ENCODE assay signal across 26 mouse cellular contexts in genomic region chr2:131551701-131552620, GRCm38 (mm10). TPM values are rescaled to one million over a fixed set of nuclear protein-coding genes. Genes with fewer than 3 reads are reported as not detected.
DNase-seq lines count a peak whose midpoint lies in the region; ATAC-seq and TF ChIP-seq lines count a peak whose summit lies in the region.
"Had no signal": no experiment of that assay in that cellular context is flagged by ENCODE, and none has a peak within 500 bp of the region (broad histone marks: within the 10 kb centered on the region; RNA-seq: fewer than 3 reads in every experiment).

No protein-coding gene starts in this region.

- no peak for TF ChIP-seq POLR2A in liver, adult 2 months (IDR thresholded peaks at IDR 0.05; ENCODE audit: extremely low read depth, insufficient read depth, low read length)

- no peaks in the 10 kb centered on the region for H3K27me3 ChIP-seq in liver, adult 2 months (ENCODE audit: control insufficient read depth, insufficient read depth, low read length)
- peaks cover 90% of the 10 kb centered on the region for H3K27me3 ChIP-seq in liver, embryonic 12.5 days (replicated peaks)
- peaks cover 20% of the 10 kb centered on the region for H3K27me3 ChIP-seq in forebrain, postnatal 0 days (ENCODE audit: insufficient read depth, low read length)

- no peak overlapping the region for H3K4me2 ChIP-seq in liver, embryonic 12.5 days
- no peak overlapping the region for H3K4me2 ChIP-seq in forebrain, postnatal 0 days (ENCODE audit: low read depth)
- H3K4me2 ChIP-seq: embryonic facial prominence, embryonic 12.5 days; forebrain, embryonic 12.5 days; heart, embryonic 15.5 days; liver, embryonic 15.5 days; lung, embryonic 15.5 days had no signal

- no peak overlapping the region for H3K27ac ChIP-seq in liver, adult 2 months (replicated peaks; ENCODE audit: insufficient read depth, low read depth, low read length)
- H3K27ac ChIP-seq in liver, embryonic 12.5 days: no peak overlapping the region
- no peak overlapping the region for H3K27ac ChIP-seq in forebrain, postnatal 0 days (ENCODE audit: low read depth, low read length)
- H3K27ac ChIP-seq: embryonic facial prominence, embryonic 12.5 days; forebrain, embryonic 12.5 days; heart, embryonic 15.5 days; layer of hippocampus, adult 2 months; liver, embryonic 15.5 days; lung, embryonic 15.5 days had no signal

- H3K9me3 ChIP-seq in liver, embryonic 12.5 days (replicated peaks): no peaks in the 10 kb centered on the region
- H3K9me3 ChIP-seq in forebrain, postnatal 0 days (ENCODE audit: low read length): no peaks in the 10 kb centered on the region
- H3K9me3 ChIP-seq: embryonic facial prominence, embryonic 12.5 days; forebrain, embryonic 12.5 days; heart, embryonic 15.5 days; liver, embryonic 15.5 days; lung, embryonic 15.5 days had no signal

- DNase-seq in heart, adult 11 months: peak; percentile 93
- DNase-seq in heart, postnatal 25 days (ENCODE audit: low spot score): no peak
- peak; percentile 56 for DNase-seq in liver, adult 2 months (ENCODE audit: extremely low read depth, low read depth, low spot score)
- peak; percentile 41 for DNase-seq in adrenal gland, postnatal 25 days
- DNase-seq in frontal cortex, adult 2 months (ENCODE audit: extremely low spot score in 1 of 2, low spot score in 1 of 2): no peak
- DNase-seq in forebrain, postnatal 0 days: no peak
- DNase-seq: B cell, adult 2 months; gastrocnemius, postnatal 36 days; kidney, postnatal 25 days; layer of hippocampus, postnatal 36 days; lung, postnatal 36 days; midbrain, embryonic 14.5 days; right cerebral cortex, postnatal 14 days had no signal

- no peaks in the 10 kb centered on the region for H3K79me2 ChIP-seq in liver, adult 2 months (ENCODE audit: control insufficient read depth, insufficient read depth, low read length)

- WGBS in liver, adult 2 months: 36% methylated on average over 7 of the region's 7 CpGs
- WGBS in liver, embryonic 12.5 days (ENCODE audit: insufficient replicate concordance): 43% methylated on average over 7 of the region's 7 CpGs
- 55% methylated on average over 7 of the region's 7 CpGs for WGBS in forebrain, postnatal 0 days

- no peak overlapping the region for H3K9ac ChIP-seq in liver, adult 2 months (ENCODE audit: low read depth, low read length)
- H3K9ac ChIP-seq in liver, embryonic 12.5 days: no peak overlapping the region
- no peak overlapping the region for H3K9ac ChIP-seq in forebrain, postnatal 0 days
- H3K9ac ChIP-seq: embryonic facial prominence, embryonic 12.5 days; forebrain, embryonic 12.5 days; heart, embryonic 15.5 days; liver, embryonic 15.5 days; lung, embryonic 15.5 days had no signal

- no peak for TF ChIP-seq CTCF in liver, adult 2 months (IDR thresholded peaks at IDR 0.05; ENCODE audit: low read depth, low read length)
- TF ChIP-seq CTCF in forebrain, postnatal 0 days (IDR thresholded peaks at IDR 0.05; ENCODE audit: low read depth): no peak

- no peak overlapping the region for H3K4me3 ChIP-seq in liver, adult 2 months (ENCODE audit: insufficient read depth, low read depth, low read length)
- no peak overlapping the region for H3K4me3 ChIP-seq in liver, embryonic 12.5 days
- H3K4me3 ChIP-seq in forebrain, postnatal 0 days (ENCODE audit: low read depth, low read length): no peak overlapping the region
- H3K4me3 ChIP-seq: embryonic facial prominence, embryonic 12.5 days; forebrain, embryonic 12.5 days; heart, embryonic 15.5 days; layer of hippocampus, adult 2 months; liver, embryonic 15.5 days; lung, embryonic 15.5 days had no signal

- H3K4me1 ChIP-seq in liver, adult 2 months (ENCODE audit: control insufficient read depth, insufficient read depth, low read length): no peaks in the 10 kb centered on the region; the same call in 1 of the 2 replicates
- no peaks in the 10 kb centered on the region for H3K4me1 ChIP-seq in liver, embryonic 12.5 days
- H3K4me1 ChIP-seq in forebrain, postnatal 0 days (ENCODE audit: insufficient read depth): no peaks in the 10 kb centered on the region
- H3K4me1 ChIP-seq: embryonic facial prominence, embryonic 12.5 days; forebrain, embryonic 12.5 days; liver, embryonic 15.5 days; lung, embryonic 15.5 days had no signal

- intact Hi-C loops in heart, postnatal 25 days (cut with DNase I): no loop called here

- H3K36me3 ChIP-seq in liver, adult 2 months (ENCODE audit: control insufficient read depth, insufficient read depth, low read length): no peaks in the 10 kb centered on the region
- no peaks in the 10 kb centered on the region for H3K36me3 ChIP-seq in liver, embryonic 12.5 days
- no peaks in the 10 kb centered on the region for H3K36me3 ChIP-seq in forebrain, postnatal 0 days (ENCODE audit: insufficient read depth)
- H3K36me3 ChIP-seq: embryonic facial prominence, embryonic 12.5 days; forebrain, embryonic 12.5 days; heart, embryonic 15.5 days; liver, embryonic 15.5 days; lung, embryonic 15.5 days had no signal

- ATAC-seq in liver, embryonic 12.5 days: no peak
- ATAC-seq in megakaryocyte progenitor cell, adult 5-6 weeks (replicated peaks; ENCODE audit: poor library complexity): peak; percentile 79
- ATAC-seq in forebrain, postnatal 0 days: no peak
- ATAC-seq: activated CD4-positive, CD25-positive, alpha-beta regulatory T cell, adult 4 months; intestine, postnatal 0 days had no signal

RNA-seq across cellular contexts. Expression of gene Adra1d, which starts 10.1 kb away (rescaled TPM):
- 1 to 10 TPM; 4.2 to 5.2 TPM for total RNA-seq in heart, postnatal 25 days (2021)
- total RNA-seq in liver, adult 2 months (2014; rRNA removed): not detected in 2 replicates
- polyA plus RNA-seq in liver, adult 2 months (2012; rRNA removed): 0.17 and 0.22 TPM in 2 replicates
- polyA plus RNA-seq in liver, embryonic 12.5 days (2016; fragmentation: Nextera tagmentation; extraction: Ambion mirVana): 1.3 and 1.4 TPM in 2 replicates
- total RNA-seq in adrenal gland, postnatal 25 days (2021): 19.2 and 36.8 TPM in 2 replicates
- not detected in 2 replicates for total RNA-seq in megakaryocyte progenitor cell, adult 5-6 weeks (2015)
- total RNA-seq in megakaryocyte progenitor cell, adult 5-6 weeks (2017): not detected in 2 replicates
- polyA plus RNA-seq in frontal cortex, adult 2 months (2012; rRNA removed): 18.6 and 25.7 TPM in 2 replicates
- total RNA-seq in forebrain, postnatal 0 days (2014; rRNA removed): 0.10 and 0.38 TPM in 2 replicates
- polyA plus RNA-seq in forebrain, postnatal 0 days (2015; fragmentation: Nextera tagmentation; extraction: Ambion mirVana): 0.26 and 0.67 TPM in 2 replicates
- total RNA-seq: hematopoietic stem cell, adult 5-6 weeks; megakaryocyte-erythroid progenitor cell, adult 5-6 weeks; MEL had no signal
- polyA plus RNA-seq: activated CD4-positive, CD25-positive, alpha-beta regulatory T cell, adult 4 months; forebrain, embryonic 12.5 days; midbrain, embryonic 14.5 days had no signal

Comparison
In these comparisons a context has a peak if more than half of its experiments do, and no peak if none do; other contexts are left out.
1. DNase-seq: peak in heart, adult 11 months (single experiment), liver, adult 2 months (single experiment) and adrenal gland, postnatal 25 days (single experiment); none in heart, postnatal 25 days (single experiment), frontal cortex, adult 2 months (0 of 2) and forebrain, postnatal 0 days (single experiment).